Mouse (Mus musculus): ENCODE results near the gene Ntsr2. TPM values are rescaled to one million over a fixed set of nuclear protein-coding genes. Genes with fewer than 3 reads are reported as not detected.

Ntsr2 gene
- polyA plus RNA-seq, 1 experiment from 2014 or later: 0.05 TPM

DNA sequence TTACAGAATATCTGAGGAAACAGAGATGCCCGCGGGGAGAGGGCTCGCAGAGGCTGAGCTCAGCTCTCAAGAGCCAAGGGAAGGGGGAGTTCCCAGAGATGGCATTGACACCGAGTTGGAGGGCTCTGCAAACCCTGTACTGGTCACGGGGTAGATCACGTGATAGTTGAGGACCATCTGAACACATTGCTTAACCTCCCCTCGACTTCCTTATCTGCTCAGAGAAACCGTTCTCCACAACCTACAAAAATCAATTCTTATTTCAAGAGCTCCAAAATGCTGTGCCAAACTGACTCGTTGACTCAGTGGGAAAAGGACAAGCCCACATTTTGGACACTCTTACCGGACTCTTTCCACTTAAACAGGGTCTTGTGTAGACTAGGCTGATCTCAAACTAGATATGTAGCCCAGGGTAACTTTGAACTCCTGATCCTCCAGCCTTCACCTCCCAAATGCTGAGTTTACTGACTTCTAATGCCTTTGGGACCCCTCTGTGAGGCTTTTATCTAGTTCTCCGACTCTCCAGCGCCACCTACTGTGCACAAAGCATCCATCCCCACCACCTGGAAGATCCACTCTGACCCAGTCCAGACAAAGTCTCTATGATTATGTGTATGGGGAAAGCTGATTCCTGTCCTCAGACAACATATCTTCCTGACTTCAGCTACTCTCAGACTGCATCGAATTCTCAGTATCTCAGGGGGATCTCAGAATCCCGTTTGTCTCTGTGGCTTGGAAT, 18.9 kb upstream of the Ntsr2 start:
- peak; percentile 56 for ATAC-seq
- Histone ChIP-seq H3K9ac (no peak overlapping the region), H3K36me3 (no peaks in the 10 kb centered on the region), H3K4me3 (replicated peaks) (no peak overlapping the region), H3K9me3 (no peaks in the 10 kb centered on the region), H3K4me1 (replicated peaks) (no peaks in the 10 kb centered on the region), H3K4me2 (replicated peaks) (no peak overlapping the region), H3K27me3 (replicated peaks) (no peaks in the 10 kb centered on the region), H3K27ac (no peak overlapping the region)
- WGBS: 53% methylated on average over 14 of the region's 14 CpGs

DNA sequence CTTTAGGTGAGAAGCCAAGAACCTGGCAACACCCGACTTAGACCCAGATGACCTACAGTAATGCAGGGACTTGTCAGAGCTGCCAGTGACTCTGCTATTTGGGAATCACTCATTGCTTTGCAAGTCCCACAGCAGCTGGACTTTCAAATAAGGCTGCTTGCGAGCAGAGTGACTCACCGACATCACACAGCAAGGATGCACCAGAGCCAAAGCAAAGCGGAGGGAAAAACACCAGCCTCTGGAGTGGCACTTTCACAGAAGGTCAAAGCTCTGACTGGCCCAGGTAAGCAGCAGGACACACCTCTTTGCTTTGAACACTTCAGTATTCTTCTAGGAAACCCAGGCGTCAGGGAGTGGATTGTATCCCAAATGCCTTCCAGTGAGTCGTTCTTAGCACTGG, 17.4 kb upstream of the Ntsr2 start:
- no peaks in the 10 kb centered on the region for H3K36me3 ChIP-seq
- H3K4me3 ChIP-seq (replicated peaks): no peak overlapping the region
- H3K4me2 ChIP-seq (replicated peaks): no peak overlapping the region
- no peaks in the 10 kb centered on the region for H3K4me1 ChIP-seq (replicated peaks)
- no peaks in the 10 kb centered on the region for H3K27me3 ChIP-seq (replicated peaks)
- H3K9me3 ChIP-seq: no peaks in the 10 kb centered on the region
- ATAC-seq: no peak
- H3K27ac ChIP-seq: no peak overlapping the region
- H3K9ac ChIP-seq: no peak overlapping the region
- WGBS: 70% methylated on average over 6 of the region's 6 CpGs

GRCm38 (mm10) chr12:16639078-16639771, 14.0 kb upstream of the Ntsr2 start:
- Histone ChIP-seq H3K36me3 (no peaks in the 10 kb centered on the region), H3K9me3 (no peaks in the 10 kb centered on the region), H3K4me3 (replicated peaks) (no peak overlapping the region), H3K4me1 (replicated peaks) (no peaks in the 10 kb centered on the region), H3K27me3 (replicated peaks) (no peaks in the 10 kb centered on the region), H3K27ac (no peak overlapping the region), H3K4me2 (replicated peaks) (no peak overlapping the region), H3K9ac (no peak overlapping the region)
- ATAC-seq: no peak
- WGBS: 68% methylated on average over 12 of the region's 12 CpGs

DNA sequence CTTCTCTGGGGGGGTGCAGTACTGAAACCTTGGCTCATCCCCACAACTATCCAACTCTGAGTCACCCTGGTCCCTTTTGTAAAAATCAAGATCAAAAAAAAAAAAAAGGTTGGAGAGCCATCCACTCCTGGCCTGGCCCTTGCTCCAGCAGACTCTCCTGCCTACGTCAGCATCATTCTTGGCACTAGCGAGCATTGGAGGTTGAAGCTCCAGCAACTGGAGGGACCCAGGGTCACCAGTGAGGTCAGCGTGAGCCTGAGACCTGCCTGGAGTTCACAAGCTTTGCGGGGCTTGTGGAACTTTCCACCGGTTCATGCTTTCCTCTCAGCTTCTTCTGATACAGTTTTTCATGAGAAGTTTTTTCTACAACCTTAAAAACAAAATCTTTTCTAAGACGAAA, 13.1 kb upstream of the Ntsr2 start:
- ATAC-seq: no peak
- H3K4me2 ChIP-seq (replicated peaks): no peak overlapping the region
- H3K36me3 ChIP-seq: no peaks in the 10 kb centered on the region
- no peaks in the 10 kb centered on the region for H3K27me3 ChIP-seq (replicated peaks)
- no peak overlapping the region for H3K9ac ChIP-seq
- H3K4me1 ChIP-seq (replicated peaks): no peaks in the 10 kb centered on the region
- H3K9me3 ChIP-seq: no peaks in the 10 kb centered on the region
- no peak overlapping the region for H3K4me3 ChIP-seq (replicated peaks)
- H3K27ac ChIP-seq: no peak overlapping the region
- 84% methylated on average over 6 of the region's 6 CpGs for WGBS

GRCm38 (mm10) chr12:16642000-16642399, 11.2 kb upstream of the Ntsr2 start:
- no peaks in the 10 kb centered on the region for H3K4me1 ChIP-seq (replicated peaks)
- no peak overlapping the region for H3K9ac ChIP-seq
- H3K4me3 ChIP-seq (replicated peaks): no peak overlapping the region
- 55% methylated on average over 5 of the region's 5 CpGs for WGBS
- no peaks in the 10 kb centered on the region for H3K9me3 ChIP-seq
- no peaks in the 10 kb centered on the region for H3K27me3 ChIP-seq (replicated peaks)
- no peak overlapping the region for H3K27ac ChIP-seq
- no peaks in the 10 kb centered on the region for H3K36me3 ChIP-seq
- H3K4me2 ChIP-seq (replicated peaks): no peak overlapping the region
- ATAC-seq: no peak

GRCm38 (mm10) chr12:16643508-16644345, 9.5 kb upstream of the Ntsr2 start:
- no peak overlapping the region for H3K4me2 ChIP-seq (replicated peaks)
- no peaks in the 10 kb centered on the region for H3K27me3 ChIP-seq (replicated peaks)
- 45% methylated on average over 12 of the region's 12 CpGs for WGBS
- no peaks in the 10 kb centered on the region for H3K36me3 ChIP-seq
- H3K9me3 ChIP-seq: no peaks in the 10 kb centered on the region
- ATAC-seq: peak; percentile 68
- H3K4me3 ChIP-seq (replicated peaks): no peak overlapping the region
- H3K27ac ChIP-seq: no peak overlapping the region
- H3K9ac ChIP-seq: no peak overlapping the region
- H3K4me1 ChIP-seq (replicated peaks): no peaks in the 10 kb centered on the region

DNA sequence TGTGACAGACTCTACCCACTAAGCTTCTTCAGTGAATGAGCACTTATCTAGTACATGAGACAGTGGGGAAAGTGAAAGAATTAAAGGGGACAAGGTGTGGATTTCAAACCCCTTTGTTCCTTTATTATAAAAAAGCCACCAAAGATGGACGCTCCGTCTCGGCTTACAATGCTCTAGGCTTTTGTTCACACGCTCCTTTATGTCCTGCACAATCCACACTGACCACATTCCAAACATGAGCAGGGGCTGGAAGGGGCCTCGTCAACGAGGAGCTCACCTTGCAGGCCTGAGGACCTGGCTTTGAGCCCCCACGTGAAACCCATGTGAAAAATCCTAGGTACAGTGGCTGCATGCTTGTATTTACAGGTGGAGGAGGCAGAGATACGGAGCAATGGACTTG, 8.5 kb upstream of the Ntsr2 start:
- WGBS: 67% methylated on average over 8 of the region's 8 CpGs
- Histone ChIP-seq H3K4me1 (replicated peaks) (no peaks in the 10 kb centered on the region), H3K27me3 (replicated peaks) (no peaks in the 10 kb centered on the region), H3K4me2 (replicated peaks) (no peak overlapping the region), H3K36me3 (no peaks in the 10 kb centered on the region), H3K9me3 (no peaks in the 10 kb centered on the region), H3K9ac (no peak overlapping the region), H3K27ac (no peak overlapping the region), H3K4me3 (replicated peaks) (no peak overlapping the region)
- ATAC-seq: no peak

DNA sequence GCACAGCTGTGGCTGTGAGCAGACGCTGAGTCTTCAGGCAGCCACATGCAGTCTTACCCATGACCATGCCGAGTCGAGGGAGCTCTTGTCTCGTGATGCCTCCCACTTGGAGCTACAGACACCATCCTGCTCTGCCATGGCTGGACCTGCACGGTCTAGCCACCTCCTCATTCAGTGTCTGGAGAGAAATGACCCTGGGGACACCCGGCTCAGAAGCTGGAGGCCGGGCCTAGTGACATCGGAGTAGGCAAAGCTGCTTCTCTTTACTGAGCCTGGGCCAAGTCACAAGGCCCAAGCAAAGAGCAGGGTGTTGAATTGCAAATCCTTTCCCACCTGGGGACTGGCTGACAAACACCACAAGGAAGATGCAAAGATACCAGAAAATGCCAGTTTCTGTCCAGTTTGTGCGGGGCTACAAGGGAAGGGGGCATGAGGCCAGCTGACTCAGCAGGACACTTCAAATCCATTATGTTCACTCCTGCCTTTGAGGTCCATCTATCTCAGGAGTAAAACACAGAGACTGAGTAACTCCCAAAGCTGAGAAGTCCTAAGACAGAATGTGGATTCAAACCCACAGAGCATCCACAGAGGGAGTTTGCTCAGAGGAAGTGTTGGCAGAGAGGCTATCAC, 6.3 kb upstream of the Ntsr2 start:
- no peak for ATAC-seq
- no peak overlapping the region for H3K9ac ChIP-seq
- 49% methylated on average over 9 of the region's 9 CpGs for WGBS
- H3K4me2 ChIP-seq (replicated peaks): no peak overlapping the region
- H3K4me3 ChIP-seq (replicated peaks): no peak overlapping the region
- no peaks in the 10 kb centered on the region for H3K36me3 ChIP-seq
- no peaks in the 10 kb centered on the region for H3K4me1 ChIP-seq (replicated peaks)
- H3K27ac ChIP-seq: no peak overlapping the region
- H3K27me3 ChIP-seq (replicated peaks): 0 out of 2 replicates have a peak, but pooled peaks cover 2% of the 10 kb centered on the region
- H3K9me3 ChIP-seq: no peaks in the 10 kb centered on the region

- Histone ChIP-seq H3K4me3 (replicated peaks) (no peak overlapping the region), H3K9me3 (no peaks in the 10 kb centered on the region), H3K4me2 (replicated peaks) (no peak overlapping the region), H3K4me1 (replicated peaks) (peaks cover under 1% of the 10 kb centered on the region; the same call in 1 of the 2 replicates), H3K27ac (no peak overlapping the region), H3K27me3 (replicated peaks) (peaks cover 9% of the 10 kb centered on the region), H3K36me3 (no peaks in the 10 kb centered on the region), H3K9ac (no peak overlapping the region)
- 86% methylated on average over 6 of the region's 6 CpGs for WGBS
- ATAC-seq: no peak
Observed at GRCm38 (mm10) chr12:16648273-16648672, 4.9 kb upstream of the Ntsr2 start.

- peaks cover 8% of the 10 kb centered on the region for H3K4me1 ChIP-seq (replicated peaks)
- WGBS: 83% methylated on average over 6 of the region's 6 CpGs
Observed at GRCm38 (mm10) chr12:16649819-16650218, 3.4 kb upstream of the Ntsr2 start.

DNA sequence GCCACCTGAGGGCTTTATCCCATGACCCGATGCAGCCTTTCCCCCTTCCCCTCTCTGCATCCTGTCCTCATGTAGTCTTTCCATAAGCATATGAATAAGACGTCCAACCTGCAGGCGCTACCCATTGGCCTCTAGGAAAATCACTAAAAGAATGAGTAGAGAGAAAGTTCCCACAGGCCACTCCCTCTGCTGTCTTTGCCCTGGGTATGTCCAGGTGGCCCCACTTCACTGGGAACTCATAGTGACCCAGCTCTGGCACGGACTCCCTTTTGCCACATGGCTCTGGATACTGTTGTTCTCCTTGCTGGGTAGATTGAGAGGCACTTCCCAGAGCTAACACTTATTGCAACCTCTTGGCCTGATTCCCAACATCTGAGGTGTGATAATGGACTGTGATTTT, 2.4 kb downstream of the Ntsr2 start:
- H3K36me3 ChIP-seq: no peaks in the 10 kb centered on the region
- H3K9me3 ChIP-seq: no peaks in the 10 kb centered on the region
- peaks cover 8% of the 10 kb centered on the region for H3K4me1 ChIP-seq (replicated peaks)
- H3K27ac ChIP-seq: no peak overlapping the region
- WGBS: 76% methylated on average over 4 of the region's 4 CpGs
- H3K4me2 ChIP-seq (replicated peaks): no peak overlapping the region
- peaks cover 29% of the 10 kb centered on the region for H3K27me3 ChIP-seq (replicated peaks)
- no peak overlapping the region for H3K4me3 ChIP-seq (replicated peaks)
- H3K9ac ChIP-seq: no peak overlapping the region
- ATAC-seq: no peak

More at GRCm38 (mm10) chr12:16649819-16650218, 3.4 kb upstream of the Ntsr2 start:
- H3K36me3 ChIP-seq: no peaks in the 10 kb centered on the region
- H3K4me3 ChIP-seq (replicated peaks): no peak overlapping the region
- ATAC-seq: no peak
- H3K4me2 ChIP-seq (replicated peaks): no peak overlapping the region
- H3K27me3 ChIP-seq (replicated peaks): peaks cover 24% of the 10 kb centered on the region
- H3K9ac ChIP-seq: no peak overlapping the region
- no peak overlapping the region for H3K27ac ChIP-seq
- no peaks in the 10 kb centered on the region for H3K9me3 ChIP-seq
